Mouse (Mus musculus) hindbrain, embryonic 12.5 days (tissue): ENCODE measurements at regions not wholly inside any gene's neighbourhood (a gene's known extent, or its start where the extent isn't known, plus 50 kb on each side); places are given as distances from the start of the nearest gene placed in this dataset.

Experiments
- ATAC-seq: fragments of 200-750 bp; cut with Nextera tagmentation; 2 replicates; pipeline ENCODE4 v1.8.0; 2017; ENCODE audit warnings: moderate TSS enrichment; ENCODE audit not compliant: low FRiP score
- H3K27ac ChIP-seq: fragments of 300-500 bp; sonication (generic); 2 replicates; pipeline ENCODE4 v1.5.1; 2016; ENCODE audit warnings: mild to moderate bottlenecking
- H3K27me3 ChIP-seq: fragments of 300-500 bp; sonication (generic); 2 replicates; pipeline ENCODE4 v1.6.1; 2016; ENCODE audit warnings: mild to moderate bottlenecking
- H3K36me3 ChIP-seq: fragments of 300-500 bp; sonication (generic); 2 replicates; pipeline ENCODE4 v1.6.1; 2016; ENCODE audit warnings: mild to moderate bottlenecking
- H3K4me1 ChIP-seq: fragments of 300-500 bp; sonication (generic); 2 replicates; pipeline ENCODE4 v1.6.1; 2016
- H3K4me2 ChIP-seq: fragments of 300-500 bp; sonication (generic); replicated peaks from 2 replicates; pipeline ENCODE4 v1.6.1; 2016; ENCODE audit warnings: mild to moderate bottlenecking
- H3K4me3 ChIP-seq: fragments of 300-500 bp; sonication (generic); 2 replicates; pipeline ENCODE4 v1.5.1; 2016; ENCODE audit warnings: mild to moderate bottlenecking
- H3K9ac ChIP-seq: fragments of 300-500 bp; sonication (generic); 2 replicates; pipeline ENCODE4 v1.6.1; 2016; ENCODE audit warnings: mild to moderate bottlenecking, moderate library complexity
- H3K9me3 ChIP-seq: fragments of 300-500 bp; sonication (generic); replicated peaks from 2 replicates; pipeline ENCODE4 v1.6.1; 2016; ENCODE audit warnings: mild to moderate bottlenecking
- WGBS: fragments of 180-500 bp; shearing (Covaris S2); methylation state at CpG from one replicate; pipeline ENCODE4 v1.1.7; 2016; 5-methylcytosine and 5-hydroxymethylcytosine counted together

DNA sequence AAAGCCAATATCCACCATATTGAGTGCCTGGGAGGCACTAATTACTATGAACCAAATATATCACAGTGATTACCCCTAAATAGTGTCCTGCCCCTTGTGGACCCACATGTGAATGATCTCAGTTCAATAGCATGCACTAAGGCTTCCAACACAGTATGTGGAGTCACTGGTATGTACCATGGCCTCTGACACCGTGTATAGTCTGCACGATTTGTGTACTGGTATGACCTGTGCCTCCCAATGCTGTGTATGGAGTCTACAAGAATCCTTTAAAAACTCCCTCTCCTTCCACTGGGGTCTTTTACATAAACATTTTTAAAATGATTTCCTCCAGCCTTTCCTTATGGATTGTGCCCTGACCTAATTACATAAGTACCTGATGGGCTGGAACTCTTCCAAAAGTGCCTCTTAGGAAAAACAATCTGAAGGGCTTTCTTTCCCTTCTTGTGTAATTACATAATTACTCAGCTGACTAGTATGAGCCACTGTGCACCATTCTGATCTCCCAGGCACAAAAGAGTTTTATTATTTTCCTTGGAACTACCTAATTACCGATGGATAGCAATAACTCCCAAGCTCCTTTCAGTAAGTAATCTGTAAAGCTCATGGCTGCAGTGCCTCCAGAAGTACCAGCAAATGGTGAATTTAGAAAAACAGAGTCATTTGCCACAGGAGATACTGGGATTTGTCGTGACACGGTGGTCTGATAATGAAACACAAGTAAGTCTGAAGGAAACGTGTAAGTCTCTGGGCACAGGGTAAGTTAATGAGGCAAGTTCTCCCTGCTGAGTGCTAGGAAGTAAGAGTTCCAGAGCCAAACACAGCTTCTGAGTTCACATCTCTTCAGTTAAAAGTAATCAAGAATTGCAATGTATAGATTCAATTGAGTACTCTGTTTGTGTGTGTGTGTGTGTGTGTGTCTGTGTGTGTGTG, 135.8 kb upstream of the Rarb start:
- H3K4me1 ChIP-seq = no peaks in the 10 kb centered on the region
- ATAC-seq = no peak
- no peak overlapping the region for H3K4me2 ChIP-seq
- WGBS = 77% methylated on average over 6 of the region's 6 CpGs
- no peaks in the 10 kb centered on the region for H3K27me3 ChIP-seq
- H3K9me3 ChIP-seq = no peaks in the 10 kb centered on the region
- no peak overlapping the region for H3K27ac ChIP-seq
- H3K36me3 ChIP-seq = no peaks in the 10 kb centered on the region
- no peak overlapping the region for H3K9ac ChIP-seq
- no peak overlapping the region for H3K4me3 ChIP-seq

GRCm38 (mm10) chr14:16948736-16949135, 129.8 kb upstream of the Rarb start:
- no peaks in the 10 kb centered on the region for H3K27me3 ChIP-seq
- H3K27ac ChIP-seq = no peak overlapping the region
- WGBS = 89% methylated on average over 1 of the region's 1 CpGs
- no peaks in the 10 kb centered on the region for H3K36me3 ChIP-seq
- H3K9ac ChIP-seq = no peak overlapping the region
- no peaks in the 10 kb centered on the region for H3K4me1 ChIP-seq
- ATAC-seq = no peak
- no peak overlapping the region for H3K4me3 ChIP-seq
- no peaks in the 10 kb centered on the region for H3K9me3 ChIP-seq
- H3K4me2 ChIP-seq = no peak overlapping the region

- H3K9me3 ChIP-seq = no peaks in the 10 kb centered on the region
- H3K36me3 ChIP-seq = no peaks in the 10 kb centered on the region
- no peak for ATAC-seq
- H3K4me2 ChIP-seq = no peak overlapping the region
- 92% methylated on average over 1 of the region's 1 CpGs for WGBS
- no peak overlapping the region for H3K27ac ChIP-seq
- no peaks in the 10 kb centered on the region for H3K4me1 ChIP-seq
- H3K9ac ChIP-seq = no peak overlapping the region
- no peak overlapping the region for H3K4me3 ChIP-seq
- H3K27me3 ChIP-seq = no peaks in the 10 kb centered on the region
These were observed 125.5 kb upstream of the Rarb start for GRCm38 (mm10) chr14:16944441-16944840.

DNA sequence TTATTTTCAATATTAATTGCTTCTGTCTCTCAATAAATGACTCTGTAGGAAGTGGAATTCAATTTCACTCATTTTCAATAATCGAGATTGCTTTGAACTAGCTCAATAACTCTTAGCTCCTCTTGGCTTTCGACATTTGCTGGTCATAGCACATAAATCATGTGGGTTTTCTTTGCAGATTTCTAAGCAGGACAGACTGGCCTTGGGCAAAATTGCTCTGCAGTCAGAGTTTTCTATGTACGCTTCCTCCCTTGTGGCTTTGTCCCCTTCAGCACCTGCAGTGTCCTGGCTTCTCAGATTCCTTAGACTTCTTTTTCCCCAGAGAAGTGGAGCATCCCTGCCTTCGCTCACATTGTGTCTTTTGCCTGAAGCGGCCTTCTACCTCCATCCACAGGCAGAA, 124.6 kb upstream of the Rarb start:
- ATAC-seq = no peak
- H3K4me2 ChIP-seq = no peak overlapping the region
- H3K4me1 ChIP-seq = no peaks in the 10 kb centered on the region
- H3K9ac ChIP-seq = no peak overlapping the region
- H3K27me3 ChIP-seq = no peaks in the 10 kb centered on the region
- H3K36me3 ChIP-seq = no peaks in the 10 kb centered on the region
- no peaks in the 10 kb centered on the region for H3K9me3 ChIP-seq
- H3K4me3 ChIP-seq = no peak overlapping the region
- 72% methylated on average over 5 of the region's 5 CpGs for WGBS
- no peak overlapping the region for H3K27ac ChIP-seq

DNA sequence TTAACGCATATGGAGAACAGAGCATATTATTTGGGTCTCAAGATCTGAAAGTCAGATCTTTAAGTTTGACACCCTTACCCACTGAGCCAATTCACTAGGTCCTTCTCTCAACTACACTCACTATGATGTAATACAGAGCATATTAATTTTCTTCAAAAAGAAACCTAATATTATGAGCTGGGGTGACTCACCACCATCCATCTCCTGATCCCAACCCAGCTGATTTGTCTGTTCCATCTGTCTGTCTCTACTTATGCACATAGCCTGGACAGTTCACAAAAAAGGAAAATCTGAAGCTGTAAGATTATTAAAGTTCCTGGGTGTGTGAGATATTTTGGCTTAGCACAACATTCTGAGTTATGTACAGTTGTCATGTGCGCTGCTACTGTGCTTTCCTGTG, 108.2 kb upstream of the Rarb start:
- WGBS = 91% methylated on average over 2 of the region's 2 CpGs
- no peak for ATAC-seq
- Histone ChIP-seq H3K4me3 (no peak overlapping the region), H3K4me2 (no peak overlapping the region), H3K4me1 (no peaks in the 10 kb centered on the region), H3K9me3 (no peaks in the 10 kb centered on the region), H3K27ac (no peak overlapping the region), H3K27me3 (no peaks in the 10 kb centered on the region), H3K9ac (no peak overlapping the region), H3K36me3 (no peaks in the 10 kb centered on the region)

GRCm38 (mm10) chr14:16901534-16902147, 82.7 kb upstream of the Rarb start:
- no peaks in the 10 kb centered on the region for H3K27me3 ChIP-seq
- no peaks in the 10 kb centered on the region for H3K9me3 ChIP-seq
- no peaks in the 10 kb centered on the region for H3K36me3 ChIP-seq
- WGBS = 41% methylated on average over 9 of the region's 9 CpGs
- H3K9ac ChIP-seq = no peak overlapping the region
- peaks cover 20% of the 10 kb centered on the region for H3K4me1 ChIP-seq
- peak; percentile 64 for ATAC-seq
- no peak overlapping the region for H3K27ac ChIP-seq
- no peak overlapping the region for H3K4me3 ChIP-seq
- no peak overlapping the region for H3K4me2 ChIP-seq

DNA sequence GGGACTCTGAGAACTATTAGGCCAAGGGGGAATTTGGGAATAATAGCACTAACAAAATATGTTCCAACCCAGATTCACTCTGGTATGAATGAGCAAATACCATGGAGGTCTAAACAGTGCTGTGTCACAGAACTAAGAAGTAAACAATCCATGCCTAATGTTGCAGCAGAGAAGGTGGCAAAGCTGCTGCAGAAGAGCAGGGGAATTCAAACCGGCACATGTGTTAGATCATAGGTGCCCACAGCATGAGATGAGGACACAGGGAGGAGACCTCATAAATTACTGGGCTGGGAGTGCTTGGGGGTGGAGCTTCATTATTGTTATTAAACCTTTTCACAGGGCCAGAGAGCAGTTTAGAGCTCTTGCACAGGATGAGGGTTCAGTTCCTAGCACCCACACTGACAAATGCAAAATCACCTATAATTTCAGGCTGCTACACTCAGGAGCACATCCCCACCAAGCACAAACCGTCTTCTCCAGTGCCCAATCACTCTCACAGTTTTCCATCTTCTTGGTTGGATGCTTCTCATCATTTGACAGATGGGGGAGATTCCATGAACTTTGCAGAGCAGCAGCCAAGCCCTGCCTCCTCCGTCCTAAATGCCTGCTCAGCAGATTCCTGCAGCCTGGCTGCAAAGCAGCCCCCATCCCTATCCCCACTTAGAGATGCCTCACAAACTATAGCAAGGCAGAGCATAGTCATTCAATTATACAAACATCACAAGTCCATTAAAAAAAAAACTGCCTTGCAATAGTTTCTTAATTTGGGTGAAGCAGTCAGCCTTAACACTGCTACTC, 79.0 kb upstream of the Rarb start:
- no peak overlapping the region for H3K4me3 ChIP-seq
- peak; percentile 62; the same call in 1 of the 2 replicates for ATAC-seq
- H3K27ac ChIP-seq = no peak overlapping the region
- H3K4me2 ChIP-seq = no peak overlapping the region
- peaks cover 20% of the 10 kb centered on the region for H3K4me1 ChIP-seq
- no peaks in the 10 kb centered on the region for H3K27me3 ChIP-seq
- H3K9me3 ChIP-seq = no peaks in the 10 kb centered on the region
- H3K36me3 ChIP-seq = no peaks in the 10 kb centered on the region
- 26% methylated on average over 3 of the region's 3 CpGs for WGBS
- H3K9ac ChIP-seq = no peak overlapping the region

- Histone ChIP-seq H3K9ac (no peak overlapping the region), H3K9me3 (no peaks in the 10 kb centered on the region), H3K27ac (no peak overlapping the region), H3K4me2 (no peak overlapping the region), H3K36me3 (no peaks in the 10 kb centered on the region), H3K4me1 (peaks cover 20% of the 10 kb centered on the region), H3K27me3 (no peaks in the 10 kb centered on the region), H3K4me3 (no peak overlapping the region)
- 68% methylated on average over 3 of the region's 3 CpGs for WGBS
- ATAC-seq = no peak
These were observed 78.0 kb upstream of the Rarb start for GRCm38 (mm10) chr14:16896974-16897373.

- Histone ChIP-seq H3K4me1 (no peaks in the 10 kb centered on the region), H3K9ac (no peak overlapping the region), H3K27ac (no peak overlapping the region), H3K4me2 (no peak overlapping the region), H3K36me3 (no peaks in the 10 kb centered on the region), H3K4me3 (no peak overlapping the region), H3K27me3 (no peaks in the 10 kb centered on the region), H3K9me3 (no peaks in the 10 kb centered on the region)
- WGBS = 43% methylated on average over 3 of the region's 3 CpGs
- no peak for ATAC-seq
These were observed 62.3 kb upstream of the Rarb start for GRCm38 (mm10) chr14:16881249-16881648.

GRCm38 (mm10) chr14:16869221-16869620, 50.3 kb upstream of the Rarb start:
- H3K9ac ChIP-seq = no peak overlapping the region
- no peak for ATAC-seq
- WGBS = 92% methylated on average over 2 of the region's 2 CpGs
- H3K4me3 ChIP-seq = no peak overlapping the region
- H3K36me3 ChIP-seq = no peaks in the 10 kb centered on the region
- H3K9me3 ChIP-seq = no peaks in the 10 kb centered on the region
- no peak overlapping the region for H3K27ac ChIP-seq
- no peak overlapping the region for H3K4me2 ChIP-seq
- H3K27me3 ChIP-seq = no peaks in the 10 kb centered on the region
- no peaks in the 10 kb centered on the region for H3K4me1 ChIP-seq
